Mouse (Mus musculus) intestine, embryonic 15.5 days (tissue): ENCODE measurements around the gene 1700034J05Rik. TPM values are rescaled to one million over a fixed set of nuclear protein-coding genes. Genes with fewer than 3 reads are reported as not detected.

ENCODE experiments used
- ATAC-seq: fragments of 200-750 bp; cut with Nextera tagmentation; 2 replicates; pipeline ENCODE4 v1.8.0; 2017; ENCODE audit warnings: moderate TSS enrichment, moderate library complexity
- H3K27ac ChIP-seq: fragments of 300-500 bp; sonication (generic); 2 replicates; pipeline ENCODE4 v1.5.1; 2015; ENCODE audit warnings: mild to moderate bottlenecking, inconsistent platforms
- H3K27me3 ChIP-seq: fragments of 300-500 bp; sonication (generic); replicated peaks from 2 replicates; pipeline ENCODE4 v1.6.1; 2015; ENCODE audit warnings: inconsistent platforms
- H3K36me3 ChIP-seq: fragments of 300-500 bp; sonication (generic); 2 replicates; pipeline ENCODE4 v1.6.1; 2015; ENCODE audit warnings: inconsistent platforms
- H3K4me1 ChIP-seq: fragments of 300-500 bp; sonication (generic); replicated peaks from 2 replicates; pipeline ENCODE4 v1.6.1; 2015; ENCODE audit warnings: inconsistent platforms
- H3K4me2 ChIP-seq: fragments of 300-500 bp; sonication (generic); replicated peaks from 2 replicates; pipeline ENCODE4 v1.6.1; 2015; ENCODE audit warnings: mild to moderate bottlenecking, inconsistent platforms
- H3K4me3 ChIP-seq: fragments of 300-500 bp; sonication (generic); replicated peaks from 2 replicates; pipeline ENCODE4 v1.5.1; 2015; ENCODE audit warnings: inconsistent platforms
- H3K9ac ChIP-seq: fragments of 300-500 bp; sonication (generic); 2 replicates; pipeline ENCODE4 v1.6.1; 2015; ENCODE audit warnings: inconsistent platforms
- H3K9me3 ChIP-seq: fragments of 300-500 bp; sonication (generic); 2 replicates; pipeline ENCODE4 v1.6.1; 2016; ENCODE audit warnings: inconsistent platforms
- WGBS: fragments of 180-500 bp; shearing (Covaris S2); methylation state at CpG from one replicate; pipeline ENCODE4 v1.1.7; 2015; 5-methylcytosine and 5-hydroxymethylcytosine counted together
- polyA plus RNA-seq: library from polyadenylated mRNA; unstranded; fragments of >200 nt; fragmentation: Nextera tagmentation; extraction: Ambion mirVana; gene quantifications from 2 replicates; pipeline ENCODE4 v1.2.1, GENCODE M21; 2015

Gene 1700034J05Rik
- polyA plus RNA-seq, 1 experiment from 2014 or later = 0.21 TPM

- no peak overlapping the region for H3K4me2 ChIP-seq
- H3K27me3 ChIP-seq = no peaks in the 10 kb centered on the region
- no peaks in the 10 kb centered on the region for H3K9me3 ChIP-seq
- ATAC-seq = no peak
- WGBS = 84% methylated on average over 8 of the region's 8 CpGs
- no peak overlapping the region for H3K9ac ChIP-seq
- peaks cover 18% of the 10 kb centered on the region for H3K4me1 ChIP-seq
- H3K4me3 ChIP-seq = no peak overlapping the region
- no peak overlapping the region for H3K27ac ChIP-seq
- H3K36me3 ChIP-seq = no peaks in the 10 kb centered on the region
Observed at GRCm38 (mm10) chr6:146976446-146976845, 22.2 kb upstream of the 1700034J05Rik start.

GRCm38 (mm10) chr6:146973830-146974229 is 19.6 kb upstream of the 1700034J05Rik start:
- Histone ChIP-seq H3K4me1 (peaks cover 6% of the 10 kb centered on the region; the same call in 1 of the 2 replicates), H3K27ac (no peak overlapping the region), H3K4me3 (no peak overlapping the region), H3K9me3 (no peaks in the 10 kb centered on the region), H3K4me2 (no peak overlapping the region), H3K9ac (no peak overlapping the region), H3K36me3 (no peaks in the 10 kb centered on the region), H3K27me3 (no peaks in the 10 kb centered on the region)
- ATAC-seq = no peak

- H3K27me3 ChIP-seq = no peaks in the 10 kb centered on the region
- H3K4me3 ChIP-seq = no peak overlapping the region
- no peaks in the 10 kb centered on the region for H3K9me3 ChIP-seq
- peaks cover 4% of the 10 kb centered on the region; the same call in 1 of the 2 replicates for H3K4me1 ChIP-seq
- H3K36me3 ChIP-seq = no peaks in the 10 kb centered on the region
- H3K27ac ChIP-seq = no peak overlapping the region
- ATAC-seq = peak; percentile 35; the same call in 1 of the 2 replicates
- WGBS = 46% methylated on average over 2 of the region's 2 CpGs
- H3K9ac ChIP-seq = no peak overlapping the region
- no peak overlapping the region for H3K4me2 ChIP-seq
Observed at GRCm38 (mm10) chr6:146973406-146973805, 19.2 kb upstream of the 1700034J05Rik start.

- H3K27ac ChIP-seq = no peak overlapping the region
- no peaks in the 10 kb centered on the region for H3K36me3 ChIP-seq
- WGBS = 21% methylated on average over 1 of the region's 1 CpGs
- H3K4me3 ChIP-seq = no peak overlapping the region
- peaks cover 4% of the 10 kb centered on the region; the same call in 1 of the 2 replicates for H3K4me1 ChIP-seq
- H3K9me3 ChIP-seq = no peaks in the 10 kb centered on the region
- no peak overlapping the region for H3K9ac ChIP-seq
- H3K4me2 ChIP-seq = no peak overlapping the region
- no peaks in the 10 kb centered on the region for H3K27me3 ChIP-seq
- ATAC-seq = peak; percentile 65; the same call in 1 of the 2 replicates
Observed at GRCm38 (mm10) chr6:146972740-146973139, 18.5 kb upstream of the 1700034J05Rik start.

GRCm38 (mm10) chr6:146972009-146972408 is 17.8 kb upstream of the 1700034J05Rik start:
- 82% methylated on average over 6 of the region's 6 CpGs for WGBS
- Histone ChIP-seq H3K4me2 (no peak overlapping the region), H3K4me1 (peaks cover 4% of the 10 kb centered on the region; the same call in 1 of the 2 replicates), H3K9me3 (no peaks in the 10 kb centered on the region), H3K4me3 (no peak overlapping the region), H3K27me3 (no peaks in the 10 kb centered on the region), H3K36me3 (no peaks in the 10 kb centered on the region), H3K9ac (no peak overlapping the region), H3K27ac (no peak overlapping the region)
- no peak for ATAC-seq

- H3K4me1 ChIP-seq = peaks cover 4% of the 10 kb centered on the region; the same call in 1 of the 2 replicates
- no peaks in the 10 kb centered on the region for H3K27me3 ChIP-seq
- ATAC-seq = no peak
- H3K27ac ChIP-seq = no peak overlapping the region
- H3K4me3 ChIP-seq = no peak overlapping the region
- H3K9me3 ChIP-seq = no peaks in the 10 kb centered on the region
- no peak overlapping the region for H3K9ac ChIP-seq
- WGBS = 55% methylated on average over 3 of the region's 3 CpGs
- no peaks in the 10 kb centered on the region for H3K36me3 ChIP-seq
- H3K4me2 ChIP-seq = no peak overlapping the region
Observed at GRCm38 (mm10) chr6:146971366-146971765, 17.1 kb upstream of the 1700034J05Rik start.

GRCm38 (mm10) chr6:146970811-146971210 is 16.6 kb upstream of the 1700034J05Rik start:
- no peak for ATAC-seq
- no peak overlapping the region for H3K9ac ChIP-seq
- no peak overlapping the region for H3K27ac ChIP-seq
- H3K4me3 ChIP-seq = no peak overlapping the region
- no peak overlapping the region for H3K4me2 ChIP-seq
- peaks cover 4% of the 10 kb centered on the region; the same call in 1 of the 2 replicates for H3K4me1 ChIP-seq
- no peaks in the 10 kb centered on the region for H3K27me3 ChIP-seq
- WGBS = 62% methylated on average over 3 of the region's 3 CpGs
- no peaks in the 10 kb centered on the region for H3K36me3 ChIP-seq
- no peaks in the 10 kb centered on the region for H3K9me3 ChIP-seq

GRCm38 (mm10) chr6:146967836-146968235 is 13.6 kb upstream of the 1700034J05Rik start:
- WGBS = 77% methylated on average over 6 of the region's 6 CpGs

GRCm38 (mm10) chr6:146966446-146967019 is 12.3 kb upstream of the 1700034J05Rik start:
- H3K27ac ChIP-seq = no peak overlapping the region
- H3K4me1 ChIP-seq = peaks cover 5% of the 10 kb centered on the region
- no peaks in the 10 kb centered on the region for H3K27me3 ChIP-seq
- ATAC-seq = no peak
- no peaks in the 10 kb centered on the region for H3K9me3 ChIP-seq
- WGBS = 48% methylated on average over 12 of the region's 12 CpGs
- H3K4me2 ChIP-seq = no peak overlapping the region
- no peak overlapping the region for H3K4me3 ChIP-seq
- no peak overlapping the region for H3K9ac ChIP-seq
- no peaks in the 10 kb centered on the region for H3K36me3 ChIP-seq

More at GRCm38 (mm10) chr6:146967836-146968235, 13.6 kb upstream of the 1700034J05Rik start:
- peaks cover 1% of the 10 kb centered on the region; the same call in 1 of the 2 replicates for H3K4me1 ChIP-seq
- H3K27ac ChIP-seq = no peak overlapping the region
- H3K4me3 ChIP-seq = no peak overlapping the region
- H3K27me3 ChIP-seq = no peaks in the 10 kb centered on the region
- no peaks in the 10 kb centered on the region for H3K9me3 ChIP-seq
- no peak overlapping the region for H3K9ac ChIP-seq
- ATAC-seq = no peak
- H3K4me2 ChIP-seq = no peak overlapping the region
- H3K36me3 ChIP-seq = no peaks in the 10 kb centered on the region

GRCm38 (mm10) chr6:146965139-146965772 is 11.0 kb upstream of the 1700034J05Rik start:
- no peak overlapping the region for H3K4me2 ChIP-seq
- H3K4me3 ChIP-seq = no peak overlapping the region
- H3K9me3 ChIP-seq = no peaks in the 10 kb centered on the region
- no peak for ATAC-seq
- H3K4me1 ChIP-seq = peaks cover 7% of the 10 kb centered on the region
- H3K36me3 ChIP-seq = no peaks in the 10 kb centered on the region
- WGBS = 89% methylated on average over 13 of the region's 13 CpGs
- no peak overlapping the region for H3K9ac ChIP-seq
- H3K27ac ChIP-seq = no peak overlapping the region
- H3K27me3 ChIP-seq = no peaks in the 10 kb centered on the region

- no peak for ATAC-seq
- no peaks in the 10 kb centered on the region for H3K27me3 ChIP-seq
- H3K36me3 ChIP-seq = no peaks in the 10 kb centered on the region
- no peak overlapping the region for H3K9ac ChIP-seq
- 75% methylated on average over 6 of the region's 6 CpGs for WGBS
- H3K27ac ChIP-seq = no peak overlapping the region
- H3K4me2 ChIP-seq = no peak overlapping the region
- H3K4me3 ChIP-seq = no peak overlapping the region
- peaks cover 7% of the 10 kb centered on the region for H3K4me1 ChIP-seq
- H3K9me3 ChIP-seq = no peaks in the 10 kb centered on the region
Observed at GRCm38 (mm10) chr6:146963396-146964150, 9.4 kb upstream of the 1700034J05Rik start.

- no peaks in the 10 kb centered on the region for H3K9me3 ChIP-seq
- no peaks in the 10 kb centered on the region for H3K27me3 ChIP-seq
- no peak overlapping the region for H3K9ac ChIP-seq
- 29% methylated on average over 6 of the region's 6 CpGs for WGBS
- H3K27ac ChIP-seq = 0 out of 2 replicates have a peak overlapping the region, but pooled peaks have one; percentile 23
- no peak overlapping the region for H3K4me3 ChIP-seq
- no peaks in the 10 kb centered on the region for H3K36me3 ChIP-seq
- ATAC-seq = peak; percentile 43
- peaks cover 7% of the 10 kb centered on the region for H3K4me1 ChIP-seq
- no peak overlapping the region for H3K4me2 ChIP-seq
Observed at GRCm38 (mm10) chr6:146961832-146962481, 7.7 kb upstream of the 1700034J05Rik start.
